Mouse (Mus musculus) layer of hippocampus, adult 8-10 months (tissue): ENCODE results near the gene Crybg1. TPM values are rescaled to one million over a fixed set of nuclear protein-coding genes. Genes with fewer than 3 reads are reported as not detected.
A peak's percentile ranks its signal among the peaks of the same experiment; 100 is the strongest.

Experiments used
- DNase-seq, 2 experiments: peaks; one replicate each; pipeline ENCODE4 v3.0.0; 2022; ENCODE audit warnings: low spot score in 2 of 2
- total RNA-seq, 4 experiments: library from RNA; stranded (reverse); gene quantifications; 2 replicates each; pipeline ENCODE4 v1.2.4; 2022

Gene Crybg1
- total RNA-seq: under 1 TPM; 0.69 to 0.99 (median 0.91) TPM

GRCm38 (mm10) chr10:44148337-44149317 lies at the start of gene Crybg1:
TSS of gene Crybg1 (minus strand) at chr10:44148853.
- peak in 1 of 2 experiments; percentile 14 for DNase-seq

- no peak for DNase-seq
Observed at GRCm38 (mm10) chr10:44177365-44177764, 28.7 kb upstream of the Crybg1 start.

- DNase-seq: no peak
Observed at GRCm38 (mm10) chr10:44176548-44176947, 27.9 kb upstream of the Crybg1 start.

- no peak for DNase-seq
Observed at GRCm38 (mm10) chr10:44176120-44176519, 27.5 kb upstream of the Crybg1 start.

GRCm38 (mm10) chr10:44170145-44170544 lies 21.5 kb upstream of the Crybg1 start:
- no peak for DNase-seq

GRCm38 (mm10) chr10:44167061-44167460 lies 18.4 kb upstream of the Crybg1 start:
- DNase-seq: no peak

- no peak for DNase-seq
Observed at GRCm38 (mm10) chr10:44164258-44164975, 15.8 kb upstream of the Crybg1 start.

GRCm38 (mm10) chr10:44163028-44163427 lies 14.4 kb upstream of the Crybg1 start:
- no peak for DNase-seq

GRCm38 (mm10) chr10:44160150-44160549 lies 11.5 kb upstream of the Crybg1 start:
- DNase-seq: peak in 1 of 2 experiments; percentile 13

- DNase-seq: no peak
Observed at GRCm38 (mm10) chr10:44157489-44157888, 8.8 kb upstream of the Crybg1 start.

- DNase-seq: no peak
Observed at GRCm38 (mm10) chr10:44150501-44150900, 1.8 kb upstream of the Crybg1 start.

GRCm38 (mm10) chr10:44143401-44143800 lies 5.3 kb downstream of the Crybg1 start:
- no peak for DNase-seq

GRCm38 (mm10) chr10:44138137-44138855 lies 10.4 kb downstream of the Crybg1 start:
- DNase-seq: no peak

GRCm38 (mm10) chr10:44126047-44126446 lies 22.6 kb downstream of the Crybg1 start:
- DNase-seq: no peak

GRCm38 (mm10) chr10:44124400-44124933 lies 24.2 kb downstream of the Crybg1 start:
- DNase-seq: no peak

GRCm38 (mm10) chr10:44118616-44119015 lies 30.0 kb downstream of the Crybg1 start:
- DNase-seq: no peak

GRCm38 (mm10) chr10:44116796-44117195 lies 31.9 kb downstream of the Crybg1 start:
- no peak for DNase-seq

GRCm38 (mm10) chr10:44114611-44115010 lies 34.0 kb downstream of the Crybg1 start:
- no peak for DNase-seq

- DNase-seq: no peak
Observed at GRCm38 (mm10) chr10:44112005-44112675, 36.5 kb downstream of the Crybg1 start.

- no peak for DNase-seq
Observed at GRCm38 (mm10) chr10:44111168-44111567, 37.5 kb downstream of the Crybg1 start.

GRCm38 (mm10) chr10:44110460-44110859 lies 38.2 kb downstream of the Crybg1 start:
- DNase-seq: no peak
